In genomic region chr9:72846160-72846559, GRCm38 (mm10) we compare ENCODE assay signal across 23 mouse cellular contexts. TPM values are rescaled to one million over a fixed set of nuclear protein-coding genes. Genes with fewer than 3 reads are reported as not detected.
DNase-seq lines count a peak whose midpoint lies in the region; ATAC-seq and TF ChIP-seq lines count a peak whose summit lies in the region.
"Had no signal": no experiment of that assay in that cellular context is flagged by ENCODE, and none has a peak within 500 bp of the region (broad histone marks: within the 10 kb centered on the region; RNA-seq: fewer than 3 reads in every experiment).

No protein-coding gene starts in this region.

- peak; percentile 34 for DNase-seq in kidney, adult 2 months
- no peak for DNase-seq in kidney, postnatal 4 days
- DNase-seq in 3T3-L1 (ENCODE audit: low read depth, low spot score) (peak; percentile 97), NIH3T3 (ENCODE audit: low read depth) (peak; percentile 65)
- peak; percentile 42 to 54 for DNase-seq in adrenal gland, postnatal 36 days
- no peak for DNase-seq in right cerebral cortex, postnatal 14 days
- no peak for DNase-seq in cerebellum, postnatal 10 days
- DNase-seq: cerebellum, adult 9-11 months; embryo, embryonic 11 days; gastrocnemius, postnatal 36 days; heart, postnatal 14 days; lung, embryonic 14.5 days; right cerebral cortex, postnatal 4 days; thymus, postnatal 36 days had no signal

- no peak for ATAC-seq in midbrain, embryonic 13.5 days
- ATAC-seq: forebrain, embryonic 15.5 days; liver, embryonic 12.5 days had no signal

- H3K4me1 ChIP-seq in kidney, adult 2 months (ENCODE audit: control insufficient read depth, insufficient read depth, low read length) = no peaks in the 10 kb centered on the region
- H3K4me1 ChIP-seq in midbrain, embryonic 13.5 days (replicated peaks) = no peaks in the 10 kb centered on the region
- H3K4me1 ChIP-seq: forebrain, embryonic 15.5 days; heart, embryonic 10.5 days; hindbrain, embryonic 15.5 days; liver, embryonic 12.5 days; midbrain, embryonic 12.5 days; neural tube, embryonic 15.5 days had no signal

- H3K36me3 ChIP-seq in kidney, adult 2 months (ENCODE audit: control insufficient read depth, insufficient read depth, low read length) = no peaks in the 10 kb centered on the region
- peaks cover 6% of the 10 kb centered on the region for H3K36me3 ChIP-seq in midbrain, embryonic 13.5 days
- H3K36me3 ChIP-seq: forebrain, embryonic 15.5 days; hindbrain, embryonic 15.5 days; liver, embryonic 12.5 days; neural tube, embryonic 15.5 days had no signal

- H3K9me3 ChIP-seq in midbrain, embryonic 13.5 days = no peaks in the 10 kb centered on the region
- H3K9me3 ChIP-seq: forebrain, embryonic 15.5 days; heart, embryonic 10.5 days; hindbrain, embryonic 15.5 days; liver, embryonic 12.5 days; midbrain, embryonic 12.5 days; neural tube, embryonic 15.5 days had no signal

- no peak overlapping the region for H3K9ac ChIP-seq in midbrain, embryonic 13.5 days (replicated peaks)
- H3K9ac ChIP-seq: forebrain, embryonic 15.5 days; hindbrain, embryonic 15.5 days; liver, embryonic 12.5 days; lung, embryonic 14.5 days; midbrain, embryonic 12.5 days; neural tube, embryonic 15.5 days had no signal

- TF ChIP-seq POLR2A in kidney, adult 2 months (IDR thresholded peaks at IDR 0.05; ENCODE audit: low read depth, low read length) = no peak

- no peak overlapping the region for H3K4me2 ChIP-seq in midbrain, embryonic 13.5 days (replicated peaks)
- H3K4me2 ChIP-seq: forebrain, embryonic 15.5 days; hindbrain, embryonic 15.5 days; liver, embryonic 12.5 days; lung, embryonic 14.5 days; midbrain, embryonic 12.5 days; neural tube, embryonic 15.5 days had no signal

- 50% methylated on average over 4 of the region's 4 CpGs for WGBS in kidney, adult 2 months
- 88% methylated on average over 4 of the region's 4 CpGs for WGBS in midbrain, embryonic 13.5 days

- no peak for TF ChIP-seq CTCF in kidney, adult 2 months (conservative IDR thresholded peaks at IDR 0.05; ENCODE audit: insufficient read depth, insufficient read length, low read depth, low read length)

- H3K4me3 ChIP-seq in kidney, adult 2 months (ENCODE audit: insufficient read depth, low read depth, low read length) = no peak overlapping the region
- no peak overlapping the region for H3K4me3 ChIP-seq in midbrain, embryonic 13.5 days (replicated peaks)
- H3K4me3 ChIP-seq: erythroblast, embryonic 14.5 days; forebrain, embryonic 15.5 days; heart, embryonic 10.5 days; hindbrain, embryonic 15.5 days; liver, embryonic 12.5 days; midbrain, embryonic 12.5 days; neural tube, embryonic 15.5 days had no signal

- H3K27ac ChIP-seq in kidney, adult 2 months (ENCODE audit: insufficient read depth, low read depth, low read length) = no peak overlapping the region
- no peak overlapping the region for H3K27ac ChIP-seq in midbrain, embryonic 13.5 days
- H3K27ac ChIP-seq: forebrain, embryonic 15.5 days; heart, embryonic 10.5 days; hindbrain, embryonic 15.5 days; liver, embryonic 12.5 days; midbrain, embryonic 12.5 days; neural tube, embryonic 15.5 days had no signal

- H3K27me3 ChIP-seq in kidney, adult 2 months (replicated peaks; ENCODE audit: control insufficient read depth, insufficient read depth, low read length) = no peaks in the 10 kb centered on the region
- no peaks in the 10 kb centered on the region for H3K27me3 ChIP-seq in midbrain, embryonic 13.5 days
- H3K27me3 ChIP-seq: forebrain, embryonic 15.5 days; hindbrain, embryonic 15.5 days; liver, embryonic 12.5 days; midbrain, embryonic 12.5 days; neural tube, embryonic 15.5 days had no signal

RNA-seq across cellular contexts. Expression of gene Prtg, which starts 39.5 kb away (rescaled TPM):
- polyA plus RNA-seq in kidney, adult 2 months (2012; rRNA removed) = 0.06 and 0.15 TPM in 2 replicates
- total RNA-seq in adrenal gland, postnatal 36 days (2021) = under 1 TPM; 0.17 to 0.33 TPM
- polyA plus RNA-seq in midbrain, embryonic 13.5 days (2015; fragmentation: Nextera tagmentation; extraction: Ambion mirVana) = 0.63 and 0.77 TPM in 2 replicates
- total RNA-seq: MEL had no signal
- polyA plus RNA-seq: erythroblast, embryonic 14.5 days had no signal

Comparison
In these comparisons a context has a peak if more than half of its experiments do, and no peak if none do; other contexts are left out.
1. DNase-seq: peak in kidney, adult 2 months (single experiment), 3T3-L1 (single experiment), NIH3T3 (single experiment) and adrenal gland, postnatal 36 days (2 of 2); none in kidney, postnatal 4 days (0 of 2), right cerebral cortex, postnatal 14 days (single experiment) and cerebellum, postnatal 10 days (0 of 2).